ENCODE assay signal across 16 mouse cellular contexts in genomic region chr11:60110386-60110785, GRCm38 (mm10). TPM values are rescaled to one million over a fixed set of nuclear protein-coding genes. Genes with fewer than 3 reads are reported as not detected.
A peak's percentile ranks its signal among the peaks of the same experiment; 100 is the strongest.
DNase-seq lines count a peak whose midpoint lies in the region; ATAC-seq and TF ChIP-seq lines count a peak whose summit lies in the region.
"Had no signal": no experiment of that assay in that cellular context is flagged by ENCODE, and none has a peak within 500 bp of the region (broad histone marks: within the 10 kb centered on the region; RNA-seq: fewer than 3 reads in every experiment).

No protein-coding gene starts in this region.

- DNase-seq in lung, adult 2 months = no peak
- DNase-seq in kidney, postnatal 36 days = peak; percentile 67 to 76
- DNase-seq in adipocyte (ENCODE audit: low spot score) = no peak
- DNase-seq: cerebellum, postnatal 10 days; heart, postnatal 10 days; right cerebral cortex, postnatal 14 days; thymus, postnatal 4 days had no signal

- no peaks in the 10 kb centered on the region for H3K9me3 ChIP-seq in intestine, postnatal 0 days (ENCODE audit: control insufficient read depth)
- H3K9me3 ChIP-seq in intestine, embryonic 16.5 days (ENCODE audit: control insufficient read depth, low read length) = no peaks in the 10 kb centered on the region
- no peaks in the 10 kb centered on the region for H3K9me3 ChIP-seq in lung, embryonic 16.5 days (ENCODE audit: control insufficient read depth, low read length)
- no peaks in the 10 kb centered on the region for H3K9me3 ChIP-seq in kidney, embryonic 16.5 days (ENCODE audit: low read length)
- H3K9me3 ChIP-seq: embryonic facial prominence, embryonic 15.5 days; hindbrain, embryonic 13.5 days; limb, embryonic 12.5 days had no signal

- no peak overlapping the region for H3K9ac ChIP-seq in intestine, postnatal 0 days (ENCODE audit: low read depth, low read length)
- no peak overlapping the region for H3K9ac ChIP-seq in intestine, embryonic 16.5 days (ENCODE audit: low read depth, low read length)
- no peak overlapping the region for H3K9ac ChIP-seq in lung, embryonic 16.5 days (ENCODE audit: low read length)
- 0 out of 2 replicates have a peak overlapping the region, but pooled peaks have one; percentile 23 for H3K9ac ChIP-seq in kidney, embryonic 16.5 days (replicated peaks; ENCODE audit: low read length)
- H3K9ac ChIP-seq: embryonic facial prominence, embryonic 15.5 days; limb, embryonic 12.5 days had no signal

- no peak for TF ChIP-seq POLR2A in lung, adult 2 months (IDR thresholded peaks at IDR 0.05; ENCODE audit: borderline replicate concordance, extremely low read depth, low read depth, low read length)

- peaks cover 58% of the 10 kb centered on the region for H3K4me1 ChIP-seq in intestine, postnatal 0 days (replicated peaks; ENCODE audit: control insufficient read depth, insufficient read depth, low read length)
- H3K4me1 ChIP-seq in intestine, embryonic 16.5 days (ENCODE audit: control insufficient read depth, insufficient read depth, low read length) = peaks cover 71% of the 10 kb centered on the region
- H3K4me1 ChIP-seq in lung, embryonic 16.5 days (replicated peaks; ENCODE audit: control insufficient read depth, insufficient read depth, low read length) = peaks cover 79% of the 10 kb centered on the region
- peaks cover 41% of the 10 kb centered on the region for H3K4me1 ChIP-seq in lung, adult 2 months (ENCODE audit: control insufficient read depth, insufficient read depth, low read length)
- H3K4me1 ChIP-seq in kidney, embryonic 16.5 days (ENCODE audit: insufficient read depth, low read length) = peaks cover 82% of the 10 kb centered on the region

- H3K27me3 ChIP-seq in intestine, postnatal 0 days (replicated peaks; ENCODE audit: control insufficient read depth, insufficient read depth, low read length) = no peaks in the 10 kb centered on the region
- H3K27me3 ChIP-seq in intestine, embryonic 16.5 days (replicated peaks; ENCODE audit: control insufficient read depth, insufficient read depth, low read length) = no peaks in the 10 kb centered on the region
- no peaks in the 10 kb centered on the region for H3K27me3 ChIP-seq in lung, embryonic 16.5 days (ENCODE audit: control insufficient read depth, insufficient read depth, low read depth, low read length)
- H3K27me3 ChIP-seq in kidney, embryonic 16.5 days (ENCODE audit: insufficient read depth, low read length) = no peaks in the 10 kb centered on the region
- H3K27me3 ChIP-seq: embryonic facial prominence, embryonic 15.5 days; hindbrain, embryonic 13.5 days; limb, embryonic 12.5 days had no signal

- no peak for TF ChIP-seq CTCF in intestine, postnatal 0 days (IDR thresholded peaks at IDR 0.05; ENCODE audit: low read depth)
- TF ChIP-seq CTCF in lung, adult 2 months (IDR thresholded peaks at IDR 0.05; ENCODE audit: insufficient read depth, low read length) = no peak

- ATAC-seq in intestine, postnatal 0 days = no peak
- no peak for ATAC-seq in intestine, embryonic 16.5 days
- no peak for ATAC-seq in lung, embryonic 16.5 days (ENCODE audit: low read depth)
- ATAC-seq in kidney, embryonic 16.5 days (ENCODE audit: low FRiP score, low TSS enrichment) = no peak

- no peaks in the 10 kb centered on the region for H3K36me3 ChIP-seq in intestine, postnatal 0 days (ENCODE audit: control insufficient read depth, insufficient read depth)
- no peaks in the 10 kb centered on the region for H3K36me3 ChIP-seq in intestine, embryonic 16.5 days (ENCODE audit: control insufficient read depth, insufficient read depth, low read length)
- H3K36me3 ChIP-seq in lung, embryonic 16.5 days (ENCODE audit: control insufficient read depth, insufficient read depth, low read length) = no peaks in the 10 kb centered on the region
- H3K36me3 ChIP-seq in kidney, embryonic 16.5 days (ENCODE audit: insufficient read depth, low read length) = no peaks in the 10 kb centered on the region
- H3K36me3 ChIP-seq: embryonic facial prominence, embryonic 15.5 days; hindbrain, embryonic 13.5 days; limb, embryonic 12.5 days had no signal

- peak overlapping the region; percentile 17 for H3K4me2 ChIP-seq in intestine, postnatal 0 days (replicated peaks; ENCODE audit: low read depth)
- H3K4me2 ChIP-seq in intestine, embryonic 16.5 days (ENCODE audit: low read depth, low read length) = no peak overlapping the region
- H3K4me2 ChIP-seq in lung, embryonic 16.5 days (ENCODE audit: low read depth, low read length) = no peak overlapping the region
- no peak overlapping the region for H3K4me2 ChIP-seq in kidney, embryonic 16.5 days (replicated peaks; ENCODE audit: low read depth, low read length)
- H3K4me2 ChIP-seq: embryonic facial prominence, embryonic 15.5 days; hindbrain, embryonic 13.5 days; limb, embryonic 12.5 days; midbrain, embryonic 11.5 days had no signal

- no peak overlapping the region for H3K4me3 ChIP-seq in intestine, postnatal 0 days (ENCODE audit: low read depth, low read length)
- H3K4me3 ChIP-seq in intestine, embryonic 16.5 days (ENCODE audit: low read length) = no peak overlapping the region
- no peak overlapping the region for H3K4me3 ChIP-seq in lung, embryonic 16.5 days (ENCODE audit: low read length)
- no peak overlapping the region for H3K4me3 ChIP-seq in lung, adult 2 months (replicated peaks; ENCODE audit: extremely low read depth, low read depth, low read length)
- no peak overlapping the region for H3K4me3 ChIP-seq in kidney, embryonic 16.5 days (ENCODE audit: low read length)
- H3K4me3 ChIP-seq: embryonic facial prominence, embryonic 15.5 days; hindbrain, embryonic 13.5 days; limb, embryonic 12.5 days had no signal

- H3K27ac ChIP-seq in intestine, postnatal 0 days (ENCODE audit: low read depth, low read length) = peak overlapping the region; percentile 28; the same call in 1 of the 2 replicates
- H3K27ac ChIP-seq in intestine, embryonic 16.5 days (ENCODE audit: low read length) = no peak overlapping the region
- peak overlapping the region; percentile 93 for H3K27ac ChIP-seq in lung, embryonic 16.5 days (ENCODE audit: low read length)
- peak overlapping the region; percentile 54 for H3K27ac ChIP-seq in kidney, embryonic 16.5 days (ENCODE audit: low read length)
- H3K27ac ChIP-seq: embryonic facial prominence, embryonic 15.5 days; hindbrain, embryonic 13.5 days; macrophage had no signal

- WGBS in intestine, postnatal 0 days = 34% methylated on average over 5 of the region's 5 CpGs
- WGBS in intestine, embryonic 16.5 days = 43% methylated on average over 5 of the region's 5 CpGs
- 34% methylated on average over 5 of the region's 5 CpGs for WGBS in lung, embryonic 16.5 days
- WGBS in lung, adult 2 months = 50% methylated on average over 5 of the region's 5 CpGs
- 61% methylated on average over 5 of the region's 5 CpGs for WGBS in kidney, embryonic 16.5 days

RNA-seq across cellular contexts. Expression of gene Rai1, which starts 5.6 kb away (rescaled TPM):
- polyA plus RNA-seq in intestine, postnatal 0 days (2015; fragmentation: Nextera tagmentation; extraction: Ambion mirVana) = 10.1 and 10.6 TPM in 2 replicates
- 12.4 and 12.5 TPM in 2 replicates for polyA plus RNA-seq in intestine, embryonic 16.5 days (2015; fragmentation: Nextera tagmentation; extraction: Ambion mirVana)
- 22.9 and 23.9 TPM in 2 replicates for polyA plus RNA-seq in lung, embryonic 16.5 days (2015; fragmentation: Nextera tagmentation; extraction: Ambion mirVana)
- 46.4 and 47.3 TPM in 2 replicates for polyA plus RNA-seq in lung, adult 2 months (2012; rRNA removed)
- 21.5 and 24.0 TPM in 2 replicates for polyA plus RNA-seq in kidney, embryonic 16.5 days (2015; fragmentation: Nextera tagmentation; extraction: Ambion mirVana)

Comparison
In these comparisons a context has a peak if more than half of its experiments do, and no peak if none do; other contexts are left out.
1. DNase-seq: peak in kidney, postnatal 36 days (2 of 2); none in lung, adult 2 months (single experiment) and adipocyte (single experiment).